Mouse (Mus musculus): ENCODE data around the gene Msmp.

DNA sequence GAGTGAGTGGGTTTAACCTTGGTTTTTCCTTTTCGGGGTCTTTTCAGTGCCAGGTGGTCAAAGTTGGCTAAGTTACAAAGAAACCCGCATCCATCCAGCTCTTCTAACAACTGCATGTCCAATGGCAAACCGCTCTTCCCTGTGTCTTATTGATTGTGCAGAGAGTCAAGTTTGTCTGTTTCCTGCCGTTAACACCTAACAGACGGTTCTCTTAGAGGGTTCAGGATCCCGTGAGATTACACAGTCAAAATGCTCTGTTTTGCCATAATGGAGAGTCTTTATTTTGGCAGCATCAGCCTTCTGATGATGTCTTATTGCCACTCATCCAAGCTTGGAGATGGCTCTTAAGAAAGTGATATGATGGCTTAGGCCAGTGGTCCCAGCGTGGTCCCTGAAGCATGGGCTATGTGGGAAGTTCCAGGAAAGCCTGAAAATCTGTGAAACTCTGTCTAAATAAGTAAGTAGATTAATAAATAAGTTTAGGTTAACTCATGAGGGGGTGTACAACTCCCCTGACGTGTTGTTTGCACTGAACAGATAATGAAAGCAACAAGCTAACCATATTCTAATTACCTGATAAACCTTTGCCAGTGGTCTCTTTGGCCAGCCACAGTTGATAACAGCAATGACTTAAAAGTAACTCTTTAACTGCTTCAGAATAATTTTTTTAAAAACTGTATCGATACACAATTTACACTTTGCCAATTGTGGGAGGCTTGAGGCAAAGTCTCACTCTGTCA is 16.1 kb upstream of the Msmp start:
- no peak for TF ChIP-seq CHD2 (IDR thresholded peaks at IDR 0.05; ENCODE audit: low read depth, low read length)
- TF ChIP-seq ZC3H11A (IDR thresholded peaks at IDR 0.05; ENCODE audit: borderline replicate concordance, low read depth, low read length), result no peak

All from ES-E14 (cell line).